Mouse (Mus musculus) bone marrow macrophage, adult 2 months (primary cell): Measurements from ENCODE around the gene Rptor. TPM values are rescaled to one million over a fixed set of nuclear protein-coding genes. Genes with fewer than 3 reads are reported as not detected.

Source experiments
- H3K27ac ChIP-seq: 2 replicates; pipeline ENCODE4 v1.5.1; 2012; ENCODE audit warnings: low read depth, low read length; ENCODE audit not compliant: insufficient read depth
- H3K4me1 ChIP-seq: 2 replicates; pipeline ENCODE4 v1.6.1; 2012; ENCODE audit warnings: low read length; ENCODE audit not compliant: control insufficient read depth, insufficient read depth
- H3K4me3 ChIP-seq: 2 replicates; pipeline ENCODE4 v1.5.1; 2012; ENCODE audit warnings: mild to moderate bottlenecking, low read length, moderate library complexity; ENCODE audit not compliant: insufficient read depth
- CTCF ChIP-seq: IDR thresholded peaks from 2 replicates; pipeline ENCODE4 v1.5.1; 2012; ENCODE audit warnings: low read depth, mild to moderate bottlenecking, low read length, moderate library complexity
- POLR2A ChIP-seq: IDR thresholded peaks from 2 replicates; pipeline ENCODE4 v1.6.1; 2012; ENCODE audit warnings: mild to moderate bottlenecking, low read depth, low read length, borderline replicate concordance
- polyA plus RNA-seq: library from polyadenylated mRNA; stranded (reverse); fragments of >200 nt; gene quantifications from 2 replicates; pipeline ENCODE4 v1.2.4, GENCODE M21; 2012; ENCODE audit not compliant: missing spikeins, insufficient read depth, insufficient read length

Rptor gene
- polyA plus RNA-seq, 1 experiment = 23.8 TPM

GRCm38 (mm10) chr11:119811022-119811421 lies 208.3 kb downstream of the Rptor start:
- no peak overlapping the region for H3K4me3 ChIP-seq
- H3K27ac ChIP-seq = no peak overlapping the region
- H3K4me1 ChIP-seq = peaks cover 61% of the 10 kb centered on the region
- TF ChIP-seq POLR2A = no peak
- TF ChIP-seq CTCF = no peak

GRCm38 (mm10) chr11:119811598-119811997 lies 208.9 kb downstream of the Rptor start:
- TF ChIP-seq POLR2A = no peak
- no peak for TF ChIP-seq CTCF
- Histone ChIP-seq H3K4me3 (no peak overlapping the region), H3K27ac (no peak overlapping the region), H3K4me1 (peaks cover 61% of the 10 kb centered on the region)

DNA sequence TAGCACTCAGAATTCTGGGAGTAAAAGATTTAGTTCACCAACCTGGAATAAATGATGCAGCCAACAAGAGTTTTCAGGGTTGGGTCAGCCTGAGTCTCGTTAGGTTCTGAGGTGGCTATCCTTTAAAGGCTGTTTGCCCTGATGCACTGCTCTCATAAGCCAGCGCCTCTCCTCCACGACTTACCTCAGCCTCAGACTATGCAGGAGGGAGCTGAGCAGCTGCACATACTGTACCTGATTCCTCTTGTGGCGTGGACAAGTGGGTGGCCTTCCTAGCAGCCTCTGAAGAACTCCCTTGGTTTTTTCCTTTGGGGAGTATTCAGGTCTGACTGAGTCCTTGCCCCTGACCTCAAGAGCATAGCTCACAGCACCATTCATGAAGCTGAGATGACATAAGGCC lies 209.4 kb downstream of the Rptor start:
- Histone ChIP-seq H3K4me1 (peaks cover 61% of the 10 kb centered on the region), H3K4me3 (no peak overlapping the region), H3K27ac (no peak overlapping the region)
- no peak for TF ChIP-seq POLR2A
- TF ChIP-seq CTCF = no peak

DNA sequence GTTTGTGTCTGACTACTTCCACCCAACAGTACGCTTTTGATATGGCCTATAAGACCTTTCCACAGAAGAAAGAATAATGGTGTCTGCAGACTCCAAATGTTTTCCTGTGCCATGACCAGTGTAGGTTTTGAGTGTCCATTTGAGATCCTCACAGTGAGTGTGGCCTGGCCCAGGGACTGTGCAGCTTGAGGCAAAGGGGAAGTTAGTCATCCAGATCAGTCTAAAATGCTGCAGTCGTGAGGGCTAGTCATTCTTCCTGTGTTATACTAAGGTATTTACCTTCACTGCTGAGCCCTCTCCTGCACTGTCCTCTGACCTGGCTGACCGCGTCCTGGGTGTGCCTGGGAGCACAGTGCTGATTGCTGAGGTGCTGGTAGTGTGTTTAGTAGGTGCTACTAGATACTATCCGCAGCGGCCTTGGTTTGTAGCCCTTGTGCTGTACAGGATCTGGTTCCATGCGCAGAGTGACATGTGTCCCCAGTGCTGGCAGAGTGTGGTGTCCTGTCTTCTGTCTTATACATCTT lies 211.4 kb downstream of the Rptor start:
- peak overlapping the region; percentile 25 for H3K27ac ChIP-seq

GRCm38 (mm10) chr11:119816798-119817361 lies 214.2 kb downstream of the Rptor start:
- no peak overlapping the region for H3K27ac ChIP-seq
- H3K4me3 ChIP-seq = no peak overlapping the region
- H3K4me1 ChIP-seq = peaks cover 45% of the 10 kb centered on the region
- no peak for TF ChIP-seq POLR2A
- no peak for TF ChIP-seq CTCF

More for the DNA sequence above, 211.4 kb downstream of the Rptor start:
- Histone ChIP-seq H3K4me1 (peaks cover 55% of the 10 kb centered on the region), H3K4me3 (no peak overlapping the region)
- TF ChIP-seq POLR2A (no peak), CTCF (no peak)

DNA sequence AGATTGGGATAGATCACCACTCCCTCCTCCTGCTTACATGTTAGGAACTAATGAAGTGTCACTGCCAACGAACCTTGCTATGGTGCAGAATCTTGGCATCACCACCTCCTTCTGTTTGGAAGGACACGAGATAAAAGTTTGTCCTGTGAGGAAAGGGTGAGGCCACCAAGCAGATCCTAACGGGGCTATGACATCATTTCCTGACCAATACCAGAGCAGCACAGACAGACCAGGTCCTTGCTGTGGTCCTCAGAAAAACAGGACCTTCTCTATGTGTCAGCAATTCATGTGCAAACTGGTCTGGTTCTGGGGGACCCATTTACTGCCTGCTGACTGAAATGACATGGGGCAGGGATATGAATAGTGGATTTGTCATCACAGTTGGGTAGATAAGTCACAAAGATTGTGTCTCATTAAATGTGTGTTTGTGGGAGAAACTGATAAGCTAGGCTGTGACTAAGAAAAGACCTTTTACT lies 214.7 kb downstream of the Rptor start:
- Histone ChIP-seq H3K4me1 (peaks cover 45% of the 10 kb centered on the region), H3K4me3 (no peak overlapping the region), H3K27ac (peak overlapping the region; percentile 32)
- TF ChIP-seq CTCF = no peak
- TF ChIP-seq POLR2A = no peak

DNA sequence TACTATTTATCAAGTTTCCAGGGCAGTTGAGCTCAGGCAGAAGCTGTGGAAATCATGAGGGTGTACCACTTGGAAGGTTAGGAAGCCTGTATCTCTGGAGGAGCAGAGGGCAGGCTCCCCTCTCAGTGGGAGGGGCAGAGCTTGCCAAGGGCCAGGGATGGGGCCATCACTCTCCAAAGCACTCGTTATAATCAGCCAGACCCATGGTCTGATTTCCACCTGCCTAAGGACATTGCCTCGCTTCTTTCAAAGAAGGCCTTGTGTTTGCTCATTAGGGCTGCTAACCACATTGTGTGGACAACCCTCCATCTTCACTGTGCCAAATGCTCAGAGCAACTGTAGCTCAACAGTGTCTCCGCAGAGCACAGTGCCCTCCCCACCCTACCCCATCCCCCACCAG lies 215.2 kb downstream of the Rptor start:
- Histone ChIP-seq H3K4me1 (peaks cover 45% of the 10 kb centered on the region), H3K4me3 (no peak overlapping the region), H3K27ac (peak overlapping the region; percentile 32)
- TF ChIP-seq CTCF (no peak), POLR2A (no peak)

- Histone ChIP-seq H3K27ac (no peak overlapping the region), H3K4me1 (peaks cover 49% of the 10 kb centered on the region), H3K4me3 (no peak overlapping the region)
- no peak for TF ChIP-seq CTCF
These were observed 218.8 kb downstream of the Rptor start for GRCm38 (mm10) chr11:119821514-119821913.

- Histone ChIP-seq H3K4me3 (no peak overlapping the region), H3K4me1 (peaks cover 34% of the 10 kb centered on the region), H3K27ac (peak overlapping the region; percentile 63)
- TF ChIP-seq CTCF (no peak), POLR2A (no peak)
These were observed 221.5 kb downstream of the Rptor start for GRCm38 (mm10) chr11:119824072-119824649.

- H3K27ac ChIP-seq = no peak overlapping the region
- H3K4me3 ChIP-seq = no peak overlapping the region
- TF ChIP-seq POLR2A = no peak
- TF ChIP-seq CTCF = no peak
- H3K4me1 ChIP-seq = peaks cover 33% of the 10 kb centered on the region
These were observed 223.1 kb downstream of the Rptor start for GRCm38 (mm10) chr11:119825783-119826182.
